Mouse (Mus musculus): ENCODE results near the gene Cadm1.

The Cadm1 gene

GRCm38 (mm10) chr9:47548916-47549315 is 18.9 kb downstream of the Cadm1 start:
- no peak for DNase-seq (ENCODE audit: low read depth in 1 of 2, low spot score in 2 of 2)

- DNase-seq (ENCODE audit: low read depth in 1 of 2, low spot score in 2 of 2) = no peak
Measured at GRCm38 (mm10) chr9:47552960-47553575, 23.1 kb downstream of the Cadm1 start.

DNA sequence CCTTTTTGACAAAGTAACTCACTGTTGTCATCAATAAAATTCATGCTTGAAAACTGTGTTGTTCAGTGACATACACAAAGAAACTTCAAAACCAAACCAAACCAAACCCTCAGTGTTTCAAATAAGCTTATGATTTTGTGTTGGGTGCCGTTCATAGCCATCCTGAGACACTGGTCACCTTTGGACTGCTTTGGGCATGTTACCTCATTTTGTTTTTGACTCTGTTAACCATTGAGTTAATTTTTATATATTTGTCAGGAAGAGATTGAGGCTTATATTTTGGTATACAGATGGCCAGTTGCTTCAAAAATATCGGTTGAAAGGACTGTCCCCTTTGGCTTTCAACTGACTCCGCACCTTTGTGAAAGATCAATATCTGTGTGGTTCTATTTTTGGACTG is 30.8 kb downstream of the Cadm1 start:
- DNase-seq (ENCODE audit: low read depth in 1 of 2, low spot score in 2 of 2) = no peak

DNA sequence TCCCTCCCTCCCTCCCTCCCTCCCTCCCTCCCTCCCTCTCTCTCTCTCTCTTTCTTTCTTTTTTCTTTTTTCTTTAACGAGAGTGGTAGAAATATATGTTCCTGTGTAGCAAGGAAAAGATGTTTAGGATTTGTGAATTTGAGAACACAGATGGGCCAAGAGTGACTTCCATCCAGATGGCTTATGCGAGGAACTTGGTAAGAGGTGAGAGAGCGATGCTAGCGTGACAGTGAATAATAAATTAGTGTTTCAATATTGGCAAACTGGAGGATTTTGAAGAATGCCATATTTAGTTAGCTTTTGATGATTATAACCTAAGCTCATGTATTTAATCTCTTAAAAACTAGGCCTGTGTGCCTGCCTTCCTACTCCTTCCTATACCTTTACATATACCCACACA is 31.6 kb downstream of the Cadm1 start:
- DNase-seq (ENCODE audit: low read depth in 1 of 2, low spot score in 2 of 2) = no peak

DNA sequence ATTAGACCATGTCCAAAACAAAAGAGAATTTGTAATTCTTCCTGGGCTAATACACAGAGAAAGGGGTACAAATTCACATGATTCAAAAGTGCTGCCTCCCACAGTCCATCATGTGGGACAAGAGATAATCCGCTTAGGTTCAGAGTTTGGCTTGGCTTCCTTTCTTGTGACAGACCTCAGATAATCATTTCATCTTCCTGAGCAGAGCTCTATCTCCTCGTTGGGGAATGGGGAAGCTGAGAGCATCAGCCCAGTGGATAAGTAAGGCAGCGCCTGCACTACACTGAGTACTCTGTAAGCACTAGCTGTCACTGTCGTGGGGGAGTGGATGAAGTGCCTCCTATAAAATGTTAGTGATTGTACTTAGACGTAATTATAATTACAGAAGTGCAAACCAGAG is 35.1 kb downstream of the Cadm1 start:
- no peak for DNase-seq (ENCODE audit: low read depth in 1 of 2, low spot score in 2 of 2)

DNA sequence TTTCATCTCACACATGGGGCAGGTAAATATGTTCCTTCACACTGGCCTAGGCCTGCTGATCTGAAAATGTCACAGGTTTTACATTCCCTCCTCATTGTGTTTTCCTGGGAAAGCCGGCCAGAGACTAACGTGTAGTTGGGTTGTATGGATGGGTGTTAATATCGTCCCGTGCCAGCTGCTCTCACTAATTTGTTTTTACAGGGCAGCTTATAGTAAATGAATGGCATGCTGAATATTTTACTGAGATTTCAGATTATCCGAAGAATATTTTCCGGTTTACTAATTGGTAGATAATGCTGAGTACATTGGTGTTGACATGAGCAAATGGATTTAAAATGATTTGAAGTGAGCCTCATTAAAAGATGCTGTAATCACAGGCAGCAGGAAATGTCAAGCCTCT is 37.9 kb downstream of the Cadm1 start:
- DNase-seq (ENCODE audit: low read depth in 1 of 2, low spot score in 2 of 2) = no peak

DNA sequence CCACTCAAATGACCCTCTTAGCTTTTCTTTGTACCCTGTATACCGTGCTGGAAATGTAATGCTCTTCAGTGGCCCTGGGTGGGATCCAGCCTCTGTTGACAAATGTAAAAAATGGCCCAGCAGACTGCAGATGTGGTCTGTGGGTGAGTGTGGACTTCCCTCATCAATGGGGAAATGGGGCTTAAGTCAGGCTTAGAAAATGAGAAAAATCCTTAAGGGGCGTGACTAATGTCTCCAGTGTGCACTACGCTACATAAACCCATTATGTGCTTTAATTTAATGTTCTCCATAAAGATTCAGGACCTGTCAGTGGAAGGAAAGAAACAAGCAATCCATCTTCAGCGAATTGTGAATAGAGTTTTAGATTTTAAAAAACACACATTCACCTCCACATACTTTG is 40.2 kb downstream of the Cadm1 start:
- DNase-seq (ENCODE audit: low read depth in 1 of 2, low spot score in 2 of 2) = no peak

GRCm38 (mm10) chr9:47571461-47571860 is 41.5 kb downstream of the Cadm1 start:
- no peak for DNase-seq (ENCODE audit: low read depth in 1 of 2, low spot score in 2 of 2)

GRCm38 (mm10) chr9:47572132-47572531 is 42.2 kb downstream of the Cadm1 start:
- no peak for DNase-seq (ENCODE audit: low read depth in 1 of 2, low spot score in 2 of 2)

GRCm38 (mm10) chr9:47573456-47573855 is 43.5 kb downstream of the Cadm1 start:
- DNase-seq (ENCODE audit: low read depth in 1 of 2, low spot score in 2 of 2) = no peak

- no peak for DNase-seq (ENCODE audit: low read depth in 1 of 2, low spot score in 2 of 2)
Measured at GRCm38 (mm10) chr9:47574710-47575414, 44.9 kb downstream of the Cadm1 start.

DNA sequence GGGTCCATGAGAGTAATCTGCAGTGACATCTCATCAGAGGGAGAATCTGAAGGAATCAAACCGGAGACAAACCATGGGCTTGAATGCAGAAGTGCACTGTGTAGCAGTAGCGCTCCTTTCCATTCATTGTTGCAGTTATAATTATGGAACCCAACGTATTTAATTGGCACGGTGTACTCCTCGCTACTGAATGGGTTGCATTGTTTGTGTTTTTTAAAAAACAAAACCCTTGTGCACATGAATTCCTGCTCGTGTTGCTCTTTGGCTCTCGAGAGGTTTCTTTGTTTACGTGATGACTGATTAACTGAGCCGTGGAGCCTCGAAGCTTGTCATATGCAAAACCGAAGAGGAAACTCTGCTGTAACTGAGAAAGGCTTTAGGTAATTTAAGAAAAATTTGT is 45.8 kb downstream of the Cadm1 start:
- no peak for DNase-seq (ENCODE audit: low read depth in 1 of 2, low spot score in 2 of 2)

DNA sequence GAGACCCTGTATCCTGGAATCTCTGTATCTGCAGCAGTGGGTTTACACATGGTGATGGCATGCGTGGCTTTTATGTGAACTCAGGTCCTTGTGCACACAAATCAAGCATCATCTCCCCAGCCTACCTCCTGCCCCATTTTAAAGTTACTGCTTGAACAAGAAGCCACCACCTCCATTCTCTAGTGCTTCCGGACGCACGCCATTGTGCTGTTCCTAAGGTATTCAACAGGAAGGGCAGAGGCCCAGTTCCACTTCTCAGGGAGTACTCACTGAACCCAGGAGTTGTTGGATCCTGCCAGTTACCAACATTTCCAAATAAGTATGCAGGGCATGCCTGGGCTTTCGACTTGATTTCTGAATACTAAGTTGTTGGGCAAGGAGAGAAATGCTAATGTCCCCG is 49.5 kb downstream of the Cadm1 start:
- no peak for DNase-seq (ENCODE audit: low read depth in 1 of 2, low spot score in 2 of 2)

GRCm38 (mm10) chr9:47581576-47582365 is 51.8 kb downstream of the Cadm1 start:
- no peak for DNase-seq (ENCODE audit: low read depth in 1 of 2, low spot score in 2 of 2)

GRCm38 (mm10) chr9:47583241-47583640 is 53.3 kb downstream of the Cadm1 start:
- DNase-seq (ENCODE audit: low read depth in 1 of 2, low spot score in 2 of 2) = no peak

GRCm38 (mm10) chr9:47586176-47586575 is 56.2 kb downstream of the Cadm1 start:
- DNase-seq (ENCODE audit: low read depth in 1 of 2, low spot score in 2 of 2) = no peak

GRCm38 (mm10) chr9:47586839-47587238 is 56.9 kb downstream of the Cadm1 start:
- DNase-seq (ENCODE audit: low read depth in 1 of 2, low spot score in 2 of 2) = no peak

GRCm38 (mm10) chr9:47587577-47588194 is 57.7 kb downstream of the Cadm1 start:
- DNase-seq (ENCODE audit: low read depth in 1 of 2, low spot score in 2 of 2) = no peak

GRCm38 (mm10) chr9:47589832-47590231 is 59.9 kb downstream of the Cadm1 start:
- no peak for DNase-seq (ENCODE audit: low read depth in 1 of 2, low spot score in 2 of 2)

DNA sequence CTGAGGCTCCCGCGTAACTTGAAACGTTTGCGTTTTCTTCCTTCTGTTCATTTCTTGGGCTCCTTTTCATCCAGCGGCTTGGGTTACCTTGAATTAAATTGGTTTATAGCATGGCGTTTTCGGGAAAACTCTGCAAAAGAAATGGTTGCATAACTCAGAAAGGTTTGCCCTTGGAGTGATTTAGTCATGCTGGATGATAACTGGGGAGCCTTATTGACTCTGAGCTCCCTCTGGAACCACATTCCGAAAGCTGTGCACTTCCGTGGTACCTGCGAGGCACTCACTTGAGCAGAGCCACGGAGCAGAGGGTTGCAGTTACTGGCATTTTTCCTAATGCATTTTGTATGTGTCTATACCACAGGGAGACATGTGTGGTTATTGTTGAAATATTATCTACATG is 71.6 kb downstream of the Cadm1 start:
- DNase-seq (ENCODE audit: low read depth in 1 of 2, low spot score in 2 of 2) = no peak

GRCm38 (mm10) chr9:47603971-47604370 is 74.0 kb downstream of the Cadm1 start:
- no peak for DNase-seq (ENCODE audit: low read depth in 1 of 2, low spot score in 2 of 2)

DNA sequence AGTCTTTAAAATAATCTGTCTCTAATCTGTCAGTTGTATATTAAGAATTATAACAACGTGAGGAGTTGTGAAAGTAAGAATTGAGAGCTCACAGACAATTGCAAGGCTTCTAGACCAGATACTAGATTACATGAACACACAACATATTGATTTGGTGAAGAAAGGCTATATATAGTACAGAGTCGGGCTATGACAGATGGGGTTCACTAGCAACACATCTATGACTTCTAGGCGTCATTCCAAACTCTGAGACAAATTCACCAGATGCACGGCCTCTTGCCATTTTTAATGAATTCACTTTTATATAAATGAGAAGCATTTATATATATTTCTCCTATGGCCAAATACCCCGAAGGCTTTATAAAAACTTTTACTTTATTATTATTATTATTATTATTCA is 75.7 kb downstream of the Cadm1 start:
- DNase-seq (ENCODE audit: low read depth in 1 of 2, low spot score in 2 of 2) = no peak

All from monocyte, adult 2 months (primary cell).